Mouse (Mus musculus) heart, embryonic 12.5 days (tissue): Measurements from ENCODE around the gene Adamtsl3. TPM values are rescaled to one million over a fixed set of nuclear protein-coding genes. Genes with fewer than 3 reads are reported as not detected.

Experiments used
- ATAC-seq: fragments of 200-750 bp; cut with Nextera tagmentation; 2 replicates; pipeline ENCODE4 v1.8.0; 2017; ENCODE audit warnings: moderate TSS enrichment, moderate library complexity; ENCODE audit not compliant: insufficient number of reproducible peaks, low FRiP score
- H3K27ac ChIP-seq: fragments of 300-500 bp; sonication (generic); 2 replicates; pipeline ENCODE4 v1.5.1; 2016; ENCODE audit warnings: mild to moderate bottlenecking, moderate library complexity; ENCODE audit not compliant: poor library complexity, severe bottlenecking
- H3K27me3 ChIP-seq: fragments of 300-500 bp; sonication (generic); replicated peaks from 2 replicates; pipeline ENCODE4 v1.6.1; 2016; ENCODE audit warnings: mild to moderate bottlenecking, moderate library complexity
- H3K36me3 ChIP-seq: fragments of 300-500 bp; sonication (generic); 2 replicates; pipeline ENCODE4 v1.6.1; 2016; ENCODE audit warnings: mild to moderate bottlenecking, moderate library complexity
- H3K4me1 ChIP-seq: fragments of 300-500 bp; sonication (generic); replicated peaks from 2 replicates; pipeline ENCODE4 v1.6.1; 2016; ENCODE audit warnings: mild to moderate bottlenecking
- H3K4me2 ChIP-seq: fragments of 300-500 bp; sonication (generic); 2 replicates; pipeline ENCODE4 v1.6.1; 2016; ENCODE audit warnings: mild to moderate bottlenecking, moderate library complexity
- H3K4me3 ChIP-seq: fragments of 300-500 bp; sonication (generic); 2 replicates; pipeline ENCODE4 v1.5.1; 2016; ENCODE audit warnings: mild to moderate bottlenecking
- H3K9ac ChIP-seq: fragments of 300-500 bp; sonication (generic); 2 replicates; pipeline ENCODE4 v1.6.1; 2016; ENCODE audit warnings: mild to moderate bottlenecking, moderate library complexity
- H3K9me3 ChIP-seq: fragments of 300-500 bp; sonication (generic); replicated peaks from 2 replicates; pipeline ENCODE4 v1.6.1; 2016; ENCODE audit warnings: mild to moderate bottlenecking, moderate library complexity
- WGBS: fragments of 180-500 bp; shearing (Covaris S2); methylation state at CpG from one replicate; pipeline ENCODE4 v1.1.7; 2016; 5-methylcytosine and 5-hydroxymethylcytosine counted together
- polyA plus RNA-seq: library from polyadenylated mRNA; unstranded; fragments of >200 nt; fragmentation: Nextera tagmentation; extraction: Ambion mirVana; gene quantifications from 2 replicates; pipeline ENCODE4 v1.2.1, GENCODE M21; 2016

Adamtsl3 gene
- polyA plus RNA-seq, 1 experiment from 2014 or later: 0.57 TPM

DNA sequence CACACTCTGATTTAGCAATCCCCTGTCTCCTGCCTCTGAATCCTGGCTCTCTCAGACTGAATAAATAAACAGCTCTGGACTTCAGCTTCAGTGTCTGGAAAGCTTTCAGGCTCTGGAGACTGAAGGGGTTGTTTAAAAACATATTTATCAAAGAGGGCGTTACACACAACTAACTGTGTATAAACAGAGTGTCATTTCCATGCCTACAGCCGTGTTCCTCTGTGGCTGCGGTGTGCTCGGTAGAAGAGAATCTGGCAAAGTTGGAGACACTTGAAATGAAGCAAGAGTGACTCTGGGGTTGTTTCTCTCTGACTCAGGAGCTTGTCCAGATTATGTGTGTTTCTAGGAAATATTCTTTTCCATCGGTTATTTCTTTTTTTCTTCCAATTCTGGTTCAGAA, 167.0 kb downstream of the Adamtsl3 start:
- H3K9ac ChIP-seq: no peak overlapping the region
- H3K4me1 ChIP-seq: no peaks in the 10 kb centered on the region
- H3K27me3 ChIP-seq: no peaks in the 10 kb centered on the region
- H3K4me2 ChIP-seq: no peak overlapping the region
- H3K9me3 ChIP-seq: no peaks in the 10 kb centered on the region
- H3K4me3 ChIP-seq: no peak overlapping the region
- no peak overlapping the region for H3K27ac ChIP-seq
- no peak for ATAC-seq
- WGBS: 62% methylated on average over 5 of the region's 5 CpGs
- no peaks in the 10 kb centered on the region for H3K36me3 ChIP-seq

DNA sequence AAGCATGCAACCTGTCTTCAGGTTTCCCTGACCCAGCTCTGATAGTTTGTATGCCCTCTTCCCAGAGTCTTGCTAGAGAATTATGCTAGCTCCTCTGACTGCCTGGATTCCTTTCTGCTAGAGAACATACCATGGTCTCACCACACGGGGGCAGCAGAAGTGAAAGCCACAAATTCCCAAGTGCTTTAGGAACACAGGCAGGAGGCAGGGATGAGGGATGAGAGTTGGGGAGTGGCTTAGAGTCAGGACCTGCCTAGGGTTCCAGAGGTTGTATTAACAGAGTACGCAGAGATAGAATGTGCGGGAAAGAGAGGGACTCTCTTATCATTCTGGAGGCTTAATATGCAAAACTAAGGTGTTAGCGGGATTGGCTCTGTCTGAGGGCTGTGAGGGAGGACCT, 168.6 kb downstream of the Adamtsl3 start:
- Histone ChIP-seq H3K4me1 (no peaks in the 10 kb centered on the region), H3K9ac (no peak overlapping the region), H3K27me3 (0 out of 2 replicates have a peak, but pooled peaks cover 4% of the 10 kb centered on the region), H3K4me3 (no peak overlapping the region), H3K36me3 (no peaks in the 10 kb centered on the region), H3K27ac (no peak overlapping the region), H3K9me3 (no peaks in the 10 kb centered on the region), H3K4me2 (no peak overlapping the region)
- WGBS: 10% methylated on average over 4 of the region's 4 CpGs
- ATAC-seq: no peak

DNA sequence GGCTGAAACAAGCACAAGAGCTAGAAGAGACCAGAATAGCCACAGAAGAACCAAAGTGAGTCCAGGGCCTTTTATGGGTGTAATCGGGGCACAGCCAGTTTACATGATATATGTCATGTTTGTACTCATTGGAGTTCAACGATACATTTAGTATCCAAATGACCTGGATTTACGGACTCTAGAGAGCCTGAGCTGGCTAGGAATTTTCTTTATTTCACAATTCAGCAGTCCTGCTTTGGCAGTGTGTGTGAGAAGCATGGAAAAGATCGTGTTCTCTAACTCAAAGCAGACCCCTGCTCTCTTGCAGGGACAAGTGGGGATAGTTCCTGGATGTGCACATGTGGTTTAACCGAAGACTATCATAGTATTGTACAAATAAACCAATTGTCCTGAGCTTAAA, 195.1 kb downstream of the Adamtsl3 start:
- Histone ChIP-seq H3K36me3 (no peaks in the 10 kb centered on the region), H3K4me2 (no peak overlapping the region), H3K27me3 (no peaks in the 10 kb centered on the region), H3K27ac (no peak overlapping the region), H3K9me3 (no peaks in the 10 kb centered on the region), H3K9ac (no peak overlapping the region), H3K4me1 (peaks cover 8% of the 10 kb centered on the region; the same call in 1 of the 2 replicates), H3K4me3 (no peak overlapping the region)
- ATAC-seq: no peak
- 77% methylated on average over 5 of the region's 5 CpGs for WGBS

DNA sequence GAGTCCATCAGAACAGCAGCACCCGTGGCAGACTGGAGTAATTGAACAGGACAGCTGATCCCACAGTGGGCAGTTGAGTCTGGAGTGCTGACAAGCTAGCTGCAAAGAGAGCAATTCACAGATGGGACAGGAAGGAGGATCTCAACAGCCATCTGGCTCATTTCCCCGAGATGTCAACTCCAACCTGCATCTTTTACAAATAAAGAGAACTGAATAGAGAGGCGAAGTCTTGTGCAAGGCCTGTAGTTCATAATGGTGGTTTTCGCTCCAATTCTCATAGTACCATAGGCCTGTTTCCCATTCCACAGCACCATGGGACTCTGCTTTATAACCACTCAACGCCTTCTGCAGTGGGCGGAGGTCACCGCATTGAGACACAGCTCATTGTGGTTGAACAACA, 195.9 kb downstream of the Adamtsl3 start:
- Histone ChIP-seq H3K9me3 (no peaks in the 10 kb centered on the region), H3K4me1 (peaks cover 8% of the 10 kb centered on the region; the same call in 1 of the 2 replicates), H3K27me3 (no peaks in the 10 kb centered on the region), H3K9ac (no peak overlapping the region), H3K4me2 (no peak overlapping the region), H3K36me3 (no peaks in the 10 kb centered on the region), H3K4me3 (no peak overlapping the region), H3K27ac (no peak overlapping the region)
- 69% methylated on average over 7 of the region's 7 CpGs for WGBS
- ATAC-seq: no peak

DNA sequence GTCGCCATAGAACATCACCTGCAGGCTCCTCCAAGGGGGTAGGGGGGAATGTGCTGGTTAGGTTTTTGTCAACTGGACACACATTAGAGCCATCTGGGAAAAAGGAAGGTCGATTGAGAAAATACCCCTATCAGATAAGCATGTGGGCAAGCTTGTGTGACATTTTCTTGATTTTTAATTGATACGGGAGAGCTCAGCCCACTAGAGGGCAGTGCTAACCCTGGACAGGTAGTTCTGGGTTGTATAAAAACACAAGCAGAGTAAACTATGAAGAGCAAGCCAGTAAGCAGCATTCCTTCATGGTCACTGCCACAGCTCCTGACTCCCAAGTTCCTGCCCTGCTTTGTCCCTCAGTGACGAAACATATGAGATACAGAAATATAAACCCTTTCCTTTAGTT, 197.7 kb downstream of the Adamtsl3 start:
- Histone ChIP-seq H3K9me3 (no peaks in the 10 kb centered on the region), H3K9ac (no peak overlapping the region), H3K27me3 (no peaks in the 10 kb centered on the region), H3K4me2 (no peak overlapping the region), H3K36me3 (no peaks in the 10 kb centered on the region), H3K27ac (no peak overlapping the region), H3K4me3 (no peak overlapping the region), H3K4me1 (peaks cover 10% of the 10 kb centered on the region; the same call in 1 of the 2 replicates)
- WGBS: 61% methylated on average over 4 of the region's 4 CpGs
- ATAC-seq: no peak

DNA sequence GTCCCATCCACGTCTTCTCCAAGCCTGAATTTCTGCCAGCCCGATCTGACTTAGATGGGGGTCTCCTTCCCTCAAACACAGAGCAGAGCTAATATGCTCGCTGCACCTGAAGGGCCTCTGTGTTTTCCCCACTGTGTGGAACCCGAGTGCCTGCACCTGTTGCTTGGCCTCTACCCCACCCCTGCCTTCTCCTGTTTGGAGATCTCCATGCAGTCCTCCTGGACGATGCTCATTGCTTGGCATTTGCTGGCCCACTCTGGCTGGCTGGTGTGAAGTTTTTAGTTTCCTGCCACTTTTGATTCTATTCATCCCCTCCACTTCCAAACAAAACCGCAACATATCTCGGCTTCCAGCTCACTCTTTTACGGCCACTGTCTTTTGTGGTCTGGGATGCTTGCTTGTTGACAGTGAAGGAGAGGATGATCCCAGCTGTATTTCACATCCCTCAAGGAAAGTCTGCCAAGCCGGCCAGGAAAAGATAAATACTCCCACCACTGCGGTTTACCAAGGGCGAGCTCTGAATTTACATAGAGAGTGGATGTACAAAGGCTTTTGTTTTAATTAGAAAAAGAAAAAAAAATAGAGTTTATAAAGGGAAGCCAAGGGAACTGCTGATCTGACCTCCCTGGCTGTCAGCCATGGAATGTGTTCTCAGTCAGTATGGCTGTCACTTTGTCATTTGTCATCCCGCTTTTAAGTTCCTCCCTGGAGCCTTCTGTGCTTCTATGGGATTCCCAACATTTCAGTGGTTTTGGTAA, 198.4 kb downstream of the Adamtsl3 start:
- no peaks in the 10 kb centered on the region for H3K9me3 ChIP-seq
- no peaks in the 10 kb centered on the region for H3K36me3 ChIP-seq
- WGBS: 62% methylated on average over 12 of the region's 12 CpGs
- H3K27me3 ChIP-seq: no peaks in the 10 kb centered on the region
- no peak overlapping the region for H3K4me3 ChIP-seq
- H3K27ac ChIP-seq: no peak overlapping the region
- H3K4me2 ChIP-seq: no peak overlapping the region
- peaks cover 13% of the 10 kb centered on the region; the same call in 1 of the 2 replicates for H3K4me1 ChIP-seq
- H3K9ac ChIP-seq: no peak overlapping the region
- no peak for ATAC-seq

DNA sequence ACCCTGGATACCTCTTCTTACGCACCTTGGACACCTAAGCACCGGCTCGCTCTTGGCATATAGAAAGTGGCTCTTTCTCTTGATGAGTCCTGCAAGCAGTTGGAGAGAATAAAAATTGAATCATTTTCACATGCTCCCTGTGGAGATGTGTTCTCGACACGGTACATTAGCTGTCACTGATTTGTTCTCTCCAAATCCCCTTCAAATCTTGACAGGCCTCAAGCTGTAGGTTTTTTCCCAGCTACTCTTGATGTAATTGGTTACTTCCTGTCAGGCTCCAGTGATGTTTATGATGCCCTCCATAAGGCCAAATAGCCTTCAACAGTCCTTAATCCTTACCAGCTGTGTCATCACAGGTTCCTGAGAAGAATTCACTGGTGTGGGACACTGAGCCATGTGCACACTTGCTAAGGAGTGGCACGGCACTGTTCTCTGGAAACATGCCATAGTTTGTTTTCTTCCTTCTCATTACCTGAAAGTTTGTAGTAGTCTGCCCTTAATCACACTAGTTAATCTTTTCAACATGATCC, 209.0 kb downstream of the Adamtsl3 start:
- Histone ChIP-seq H3K9me3 (no peaks in the 10 kb centered on the region), H3K36me3 (no peaks in the 10 kb centered on the region), H3K4me2 (no peak overlapping the region), H3K9ac (no peak overlapping the region), H3K4me1 (no peaks in the 10 kb centered on the region), H3K27ac (no peak overlapping the region), H3K27me3 (no peaks in the 10 kb centered on the region), H3K4me3 (no peak overlapping the region)
- ATAC-seq: no peak
- 73% methylated on average over 6 of the region's 6 CpGs for whole genome bisulfite sequencing

DNA sequence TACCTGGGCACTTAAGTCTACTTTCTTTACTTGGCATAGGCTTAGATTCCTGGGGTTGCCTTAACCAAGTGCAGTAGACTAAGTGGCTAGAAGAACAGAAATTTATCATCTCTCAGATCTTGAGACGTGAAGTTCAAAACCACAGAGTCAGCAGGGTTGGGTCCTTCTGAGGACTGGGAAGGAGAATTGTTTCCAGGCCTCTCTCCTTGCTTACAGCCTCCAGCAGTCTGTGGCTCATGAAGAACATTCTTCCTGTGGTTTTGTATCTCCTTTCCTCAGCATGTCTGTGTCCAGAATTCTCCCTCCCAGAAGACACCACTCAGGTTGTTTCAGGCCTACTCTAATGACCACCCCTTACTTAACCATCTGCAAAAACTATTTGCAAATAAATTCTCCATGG, 216.5 kb downstream of the Adamtsl3 start:
- Histone ChIP-seq H3K9ac (no peak overlapping the region), H3K36me3 (no peaks in the 10 kb centered on the region), H3K4me2 (no peak overlapping the region), H3K4me1 (peaks cover 3% of the 10 kb centered on the region; the same call in 1 of the 2 replicates), H3K9me3 (no peaks in the 10 kb centered on the region), H3K27me3 (no peaks in the 10 kb centered on the region), H3K4me3 (no peak overlapping the region), H3K27ac (no peak overlapping the region)
- WGBS: 69% methylated on average over 1 of the region's 1 CpGs
- no peak for ATAC-seq

DNA sequence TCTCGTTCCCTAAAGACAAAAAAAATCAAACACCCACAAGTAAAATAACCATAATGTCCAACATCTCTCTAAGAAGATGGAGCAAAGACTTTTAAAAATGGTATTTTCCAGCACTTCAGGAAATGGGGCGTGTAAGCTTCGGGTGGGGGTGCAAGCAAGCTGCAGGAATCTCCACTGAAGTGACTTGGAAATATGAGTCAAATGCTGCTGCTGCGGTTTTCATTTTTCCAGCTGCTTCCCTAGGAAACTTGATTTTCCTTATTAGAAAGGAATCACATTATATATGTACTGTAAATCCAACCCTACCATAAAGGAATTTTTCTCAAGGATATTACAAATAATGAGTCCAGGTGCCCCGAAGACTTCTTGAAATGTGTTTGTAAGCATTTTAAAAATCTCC, 220.3 kb downstream of the Adamtsl3 start:
- WGBS: 75% methylated on average over 5 of the region's 5 CpGs
- Histone ChIP-seq H3K27ac (no peak overlapping the region), H3K9me3 (no peaks in the 10 kb centered on the region), H3K4me2 (no peak overlapping the region), H3K9ac (no peak overlapping the region), H3K27me3 (no peaks in the 10 kb centered on the region), H3K4me1 (peaks cover 3% of the 10 kb centered on the region; the same call in 1 of the 2 replicates), H3K36me3 (no peaks in the 10 kb centered on the region), H3K4me3 (no peak overlapping the region)
- ATAC-seq: no peak

DNA sequence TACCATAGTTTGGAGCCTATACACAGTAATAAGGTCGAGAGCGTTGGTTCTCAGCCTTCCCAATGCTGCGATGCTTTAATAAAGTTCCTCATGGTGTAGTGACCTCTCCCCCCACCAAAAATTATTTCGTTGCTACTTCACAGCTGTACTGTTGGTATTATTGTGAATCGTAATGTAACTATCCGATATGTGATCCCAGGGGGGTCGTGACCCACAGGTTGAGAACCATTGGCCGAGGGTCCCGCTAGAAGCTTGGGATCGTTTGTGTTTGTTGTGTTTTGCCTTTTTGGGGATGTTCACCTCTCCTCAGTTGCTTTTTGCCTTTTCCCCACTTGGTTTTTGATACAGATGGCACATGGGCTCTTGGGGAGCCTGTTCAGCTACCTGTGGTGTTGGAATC, 220.9 kb downstream of the Adamtsl3 start:
- Histone ChIP-seq H3K36me3 (no peaks in the 10 kb centered on the region), H3K9ac (no peak overlapping the region), H3K4me1 (peaks cover 3% of the 10 kb centered on the region; the same call in 1 of the 2 replicates), H3K9me3 (no peaks in the 10 kb centered on the region), H3K27me3 (no peaks in the 10 kb centered on the region), H3K27ac (no peak overlapping the region), H3K4me2 (no peak overlapping the region), H3K4me3 (no peak overlapping the region)
- no peak for ATAC-seq
- WGBS: 85% methylated on average over 10 of the region's 10 CpGs

DNA sequence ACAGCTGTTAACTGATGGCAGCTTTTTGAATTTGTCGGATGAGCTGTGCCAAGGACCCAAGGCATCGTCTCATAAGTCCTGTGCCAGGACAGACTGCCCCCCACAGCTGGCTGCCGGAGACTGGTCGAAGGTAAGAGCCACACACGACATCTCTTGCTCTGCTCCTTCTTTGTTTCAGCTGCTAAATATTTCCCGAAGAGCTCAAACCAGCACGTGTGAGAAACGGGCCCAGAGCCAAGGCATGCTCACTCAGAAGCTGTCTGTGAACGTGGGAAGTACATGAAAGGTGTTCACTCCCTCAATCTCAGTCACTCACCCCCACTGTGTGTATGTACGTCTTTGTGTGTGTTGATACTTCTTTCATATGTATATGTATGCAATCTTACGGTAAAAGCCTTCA, 221.6 kb downstream of the Adamtsl3 start:
- no peak for ATAC-seq
- Histone ChIP-seq H3K36me3 (no peaks in the 10 kb centered on the region), H3K4me1 (peaks cover 3% of the 10 kb centered on the region; the same call in 1 of the 2 replicates), H3K27me3 (no peaks in the 10 kb centered on the region), H3K4me3 (no peak overlapping the region), H3K4me2 (no peak overlapping the region), H3K9ac (no peak overlapping the region), H3K27ac (no peak overlapping the region), H3K9me3 (no peaks in the 10 kb centered on the region)
- WGBS: 68% methylated on average over 11 of the region's 11 CpGs
